18 mouse cellular contexts compared by ENCODE assay signal in genomic region chr5:114288874-114289273, GRCm38 (mm10). TPM values are rescaled to one million over a fixed set of nuclear protein-coding genes. Genes with fewer than 3 reads are reported as not detected.
DNase-seq lines count a peak whose midpoint lies in the region; ATAC-seq and TF ChIP-seq lines count a peak whose summit lies in the region.
"Had no signal": no experiment of that assay in that cellular context is flagged by ENCODE, and none has a peak within 500 bp of the region (broad histone marks: within the 10 kb centered on the region; RNA-seq: fewer than 3 reads in every experiment).

TSS of gene Myo1h (plus strand) at chr5:114289166.

- no peaks in the 10 kb centered on the region for H3K27me3 ChIP-seq in lung, embryonic 16.5 days (ENCODE audit: control insufficient read depth, insufficient read depth, low read depth, low read length)
- H3K27me3 ChIP-seq in embryonic facial prominence, embryonic 13.5 days: no peaks in the 10 kb centered on the region; the same call in 1 of the 2 replicates
- H3K27me3 ChIP-seq in limb, embryonic 12.5 days: peaks cover 17% of the 10 kb centered on the region
- peaks cover 17% of the 10 kb centered on the region for H3K27me3 ChIP-seq in heart, embryonic 11.5 days (ENCODE audit: control insufficient read depth, insufficient read depth, low read length)
- H3K27me3 ChIP-seq: lung, embryonic 15.5 days had no signal

- peak; percentile 51; the same call in 1 of the 2 replicates for ATAC-seq in lung, embryonic 16.5 days (ENCODE audit: low read depth)
- ATAC-seq in embryonic facial prominence, embryonic 13.5 days (ENCODE audit: insufficient number of reproducible peaks, insufficient read depth, low FRiP score, low TSS enrichment, low read depth): no peak
- ATAC-seq in limb, embryonic 12.5 days (ENCODE audit: insufficient number of reproducible peaks, insufficient read depth, low FRiP score, low TSS enrichment, low read depth): no peak
- ATAC-seq in heart, embryonic 11.5 days (replicated peaks; ENCODE audit: insufficient number of reproducible peaks, low FRiP score, low TSS enrichment): no peak
- ATAC-seq: intestine, postnatal 0 days; liver, embryonic 12.5 days had no signal

- no peak within 1 kb of the TSS for H3K4me3 ChIP-seq in lung, embryonic 16.5 days (ENCODE audit: low read length)
- no peak within 1 kb of the TSS for H3K4me3 ChIP-seq in lung, adult 2 months (replicated peaks; ENCODE audit: extremely low read depth, low read depth, low read length)
- H3K4me3 ChIP-seq in ES-E14 (ENCODE audit: insufficient read depth in 1 of 2, low read depth in 1 of 2, low read length in 2 of 2, poor library complexity in 1 of 2, severe bottlenecking in 1 of 2): peak within 1 kb of the TSS; percentile 30 to 51; a peak in 1 of 4 replicates
- H3K4me3 ChIP-seq in embryonic facial prominence, embryonic 13.5 days: no peak within 1 kb of the TSS
- H3K4me3 ChIP-seq in limb, embryonic 12.5 days (replicated peaks): no peak within 1 kb of the TSS
- H3K4me3 ChIP-seq in heart, embryonic 11.5 days (ENCODE audit: low read depth, low read length): no peak within 1 kb of the TSS
- H3K4me3 ChIP-seq: heart, embryonic 12.5 days; liver, embryonic 12.5 days; lung, embryonic 15.5 days; megakaryocyte, embryonic 14.5 days had no signal

- no peaks in the 10 kb centered on the region for H3K36me3 ChIP-seq in lung, embryonic 16.5 days (ENCODE audit: control insufficient read depth, insufficient read depth, low read length)
- H3K36me3 ChIP-seq in ES-E14 (ENCODE audit: control insufficient read depth, insufficient read depth, low read length, poor library complexity, severe bottlenecking): no peaks in the 10 kb centered on the region
- no peaks in the 10 kb centered on the region for H3K36me3 ChIP-seq in embryonic facial prominence, embryonic 13.5 days
- no peaks in the 10 kb centered on the region for H3K36me3 ChIP-seq in limb, embryonic 12.5 days
- H3K36me3 ChIP-seq in heart, embryonic 11.5 days (ENCODE audit: control insufficient read depth, insufficient read depth, low read length): no peaks in the 10 kb centered on the region
- H3K36me3 ChIP-seq: heart, embryonic 12.5 days; liver, embryonic 12.5 days; lung, embryonic 15.5 days had no signal

- in situ Hi-C loops in ES-E14 (cut with MboI; ENCODE audit: low sequenced_read_pairs in 2 of 2, unreplicated experiment in 2 of 2): no loop called here

- TF ChIP-seq POLR2A in lung, adult 2 months (IDR thresholded peaks at IDR 0.05; ENCODE audit: borderline replicate concordance, extremely low read depth, low read depth, low read length): no peak

- no peak within 1 kb of the TSS for H3K4me2 ChIP-seq in lung, embryonic 16.5 days (ENCODE audit: low read depth, low read length)
- no peak within 1 kb of the TSS for H3K4me2 ChIP-seq in embryonic facial prominence, embryonic 13.5 days
- 0 out of 2 replicates have a peak within 1 kb of the TSS, but pooled peaks have one; percentile 4 for H3K4me2 ChIP-seq in limb, embryonic 12.5 days
- no peak within 1 kb of the TSS for H3K4me2 ChIP-seq in heart, embryonic 11.5 days
- H3K4me2 ChIP-seq: heart, embryonic 12.5 days; hindbrain, embryonic 14.5 days; liver, embryonic 12.5 days; lung, embryonic 15.5 days had no signal

- H3K9ac ChIP-seq in lung, embryonic 16.5 days (ENCODE audit: low read length): no peak within 1 kb of the TSS
- no peak within 1 kb of the TSS for H3K9ac ChIP-seq in ES-E14 (ENCODE audit: insufficient read depth, low read depth, low read length, poor library complexity, severe bottlenecking)
- H3K9ac ChIP-seq in embryonic facial prominence, embryonic 13.5 days: peak within 1 kb of the TSS; percentile 36; the same call in 1 of the 2 replicates
- H3K9ac ChIP-seq in limb, embryonic 12.5 days (replicated peaks): no peak within 1 kb of the TSS
- H3K9ac ChIP-seq in heart, embryonic 11.5 days (ENCODE audit: low read depth, low read length): no peak within 1 kb of the TSS
- H3K9ac ChIP-seq: heart, embryonic 12.5 days; hindbrain, embryonic 14.5 days; liver, embryonic 12.5 days; lung, embryonic 15.5 days had no signal

- 31% methylated on average over 13 of the region's 13 CpGs for WGBS in lung, embryonic 16.5 days
- WGBS in lung, adult 2 months: 33% methylated on average over 13 of the region's 13 CpGs
- WGBS in embryonic facial prominence, embryonic 13.5 days: 39% methylated on average over 13 of the region's 13 CpGs
- WGBS in limb, embryonic 12.5 days: 34% methylated on average over 13 of the region's 13 CpGs
- WGBS in heart, embryonic 11.5 days (ENCODE audit: insufficient replicate concordance): 30% methylated on average over 13 of the region's 13 CpGs

- TF ChIP-seq CTCF in lung, adult 2 months (IDR thresholded peaks at IDR 0.05; ENCODE audit: insufficient read depth, low read length): no peak

- no peak within 1 kb of the TSS for H3K27ac ChIP-seq in lung, embryonic 16.5 days (ENCODE audit: low read length)
- no peak within 1 kb of the TSS for H3K27ac ChIP-seq in ES-E14 (ENCODE audit: insufficient read depth, low read depth, low read length, poor library complexity, severe bottlenecking)
- no peak within 1 kb of the TSS for H3K27ac ChIP-seq in embryonic facial prominence, embryonic 13.5 days
- no peak within 1 kb of the TSS for H3K27ac ChIP-seq in limb, embryonic 12.5 days
- no peak within 1 kb of the TSS for H3K27ac ChIP-seq in heart, embryonic 11.5 days (ENCODE audit: low read depth, low read length)
- H3K27ac ChIP-seq: hindbrain, embryonic 14.5 days; liver, embryonic 12.5 days; lung, embryonic 15.5 days had no signal

- no peaks in the 10 kb centered on the region for H3K4me1 ChIP-seq in lung, embryonic 16.5 days (replicated peaks; ENCODE audit: control insufficient read depth, insufficient read depth, low read length)
- no peaks in the 10 kb centered on the region for H3K4me1 ChIP-seq in lung, adult 2 months (ENCODE audit: control insufficient read depth, insufficient read depth, low read length)
- peaks cover 0 to 2% of the 10 kb centered on the region in 2 experiments; a peak in 1 of 4 replicates for H3K4me1 ChIP-seq in ES-E14 (ENCODE audit: control insufficient read depth in 2 of 2, insufficient read depth in 2 of 2, low read length in 2 of 2, poor library complexity in 1 of 2)
- peaks cover 16% of the 10 kb centered on the region for H3K4me1 ChIP-seq in embryonic facial prominence, embryonic 13.5 days
- H3K4me1 ChIP-seq in limb, embryonic 12.5 days (replicated peaks): peaks cover 23% of the 10 kb centered on the region
- no peaks in the 10 kb centered on the region for H3K4me1 ChIP-seq in heart, embryonic 11.5 days (ENCODE audit: control insufficient read depth, insufficient read depth, low read length)
- H3K4me1 ChIP-seq: heart, embryonic 12.5 days; liver, embryonic 12.5 days; lung, embryonic 15.5 days; megakaryocyte, embryonic 14.5 days had no signal

- H3K9me3 ChIP-seq in lung, embryonic 16.5 days (ENCODE audit: control insufficient read depth, low read length): no peaks in the 10 kb centered on the region
- no peaks in the 10 kb centered on the region for H3K9me3 ChIP-seq in ES-E14 (ENCODE audit: control insufficient read depth, insufficient read depth, low read depth, low read length)
- no peaks in the 10 kb centered on the region for H3K9me3 ChIP-seq in embryonic facial prominence, embryonic 13.5 days
- no peaks in the 10 kb centered on the region for H3K9me3 ChIP-seq in limb, embryonic 12.5 days
- H3K9me3 ChIP-seq in heart, embryonic 11.5 days (replicated peaks; ENCODE audit: control insufficient read depth, low read length): no peaks in the 10 kb centered on the region
- H3K9me3 ChIP-seq: heart, embryonic 12.5 days; liver, embryonic 12.5 days; lung, embryonic 15.5 days; megakaryocyte, embryonic 14.5 days had no signal

- DNase-seq in lung, adult 2 months: no peak
- DNase-seq in ES-E14 (ENCODE audit: low read depth, low spot score): no peak
- no peak for DNase-seq in right cerebral cortex, adult 18-20 months
- DNase-seq: adrenal gland, adult 2 months; cerebellum, postnatal 14 days; embryo, embryonic 11 days; thymus, adult 2 months had no signal

TF ChIP-seq in ES-E14, 5 proteins besides CTCF, POLR2A, EP300 and RAD21:
- TF ChIP-seq CHD2 (IDR thresholded peaks at IDR 0.05; ENCODE audit: low read depth, low read length) (no peak), ZC3H11A (IDR thresholded peaks at IDR 0.05; ENCODE audit: borderline replicate concordance, low read depth, low read length) (no peak), ZNF384 (IDR thresholded peaks at IDR 0.05; ENCODE audit: low read depth, low read length) (no peak), HCFC1 (IDR thresholded peaks at IDR 0.05; ENCODE audit: borderline replicate concordance, insufficient read depth, low read length) (no peak), MAFK (IDR thresholded peaks at IDR 0.05; ENCODE audit: insufficient read depth, low read depth, low read length) (no peak)

RNA-seq across cellular contexts. Expression of gene Myo1h, which starts in this region (rescaled TPM):
- polyA plus RNA-seq in lung, embryonic 16.5 days (2015; fragmentation: Nextera tagmentation; extraction: Ambion mirVana): 5.4 and 6.8 TPM in 2 replicates
- 2.1 and 2.8 TPM in 2 replicates for polyA plus RNA-seq in lung, adult 2 months (2012; rRNA removed)
- total RNA-seq in ES-E14 (2012; rRNA removed): 3.6 and 5.6 TPM in 2 replicates
- 1.5 and 2.1 TPM in 2 replicates for polyA plus RNA-seq in embryonic facial prominence, embryonic 13.5 days (2015; fragmentation: Nextera tagmentation; extraction: Ambion mirVana)
- polyA plus RNA-seq in limb, embryonic 12.5 days (2016; fragmentation: Nextera tagmentation; extraction: Ambion mirVana): 0.93 and 0.99 TPM in 2 replicates
- 0.35 and 1.3 TPM in 2 replicates for polyA plus RNA-seq in heart, embryonic 11.5 days (2014; fragmentation: Nextera tagmentation; extraction: Ambion mirVana)
- total RNA-seq: heart, postnatal 25 days had no signal
- polyA plus RNA-seq: adrenal gland, adult 2 months had no signal

Comparison
In these comparisons a context has a peak if more than half of its experiments do, and no peak if none do; other contexts are left out.
1. H3K4me3 ChIP-seq: peak in ES-E14 (2 of 2); none in lung, embryonic 16.5 days (single experiment), lung, adult 2 months (single experiment), embryonic facial prominence, embryonic 13.5 days (single experiment), limb, embryonic 12.5 days (single experiment) and heart, embryonic 11.5 days (single experiment).